Mouse (Mus musculus) myocyte (in vitro differentiated cells): ENCODE data around the gene Tomm40l. TPM values are rescaled to one million over a fixed set of nuclear protein-coding genes. Genes with fewer than 3 reads are reported as not detected.
A peak's percentile ranks its signal among the peaks of the same experiment; 100 is the strongest.

Experiments
- H3K27me3 ChIP-seq: one replicate; pipeline ENCODE4 v1.6.1; 2011; ENCODE audit not compliant: control insufficient read depth, insufficient read depth, insufficient read length
- H3K36me3 ChIP-seq: one replicate; pipeline ENCODE4 v1.6.1; 2011; ENCODE audit not compliant: control insufficient read depth, insufficient read depth
- H3K4me2 ChIP-seq: one replicate; pipeline ENCODE4 v1.6.1; 2011; ENCODE audit warnings: low read depth, control low read depth
- H3K4me3 ChIP-seq: one replicate; pipeline ENCODE4 v1.5.1; 2011; ENCODE audit warnings: mild to moderate bottlenecking, control low read depth, moderate library complexity
- H3K79me2 ChIP-seq: one replicate; pipeline ENCODE4 v1.6.1; 2011; ENCODE audit not compliant: control insufficient read depth, insufficient read depth
- H3ac ChIP-seq: one replicate; pipeline ENCODE4 v1.6.1; 2011; ENCODE audit not compliant: control insufficient read depth, insufficient read length
- CEBPB ChIP-seq: IDR thresholded peaks from 2 replicates; pipeline ENCODE4 v1.6.1; 2011; ENCODE audit warnings: mild to moderate bottlenecking, moderate library complexity; ENCODE audit not compliant: poor library complexity, insufficient read depth, severe bottlenecking
- E2F4 ChIP-seq: IDR thresholded peaks from one replicate; pipeline ENCODE4 v1.6.1; 2011; ENCODE audit warnings: mild to moderate bottlenecking, control low read depth, moderate library complexity; ENCODE audit not compliant: insufficient read depth
- MAX ChIP-seq: IDR thresholded peaks from one replicate; pipeline ENCODE4 v1.6.1; 2011; ENCODE audit warnings: low read depth, mild to moderate bottlenecking, control low read depth
- MYOD1 ChIP-seq, 3 experiments: IDR thresholded peaks; one replicate each; pipeline ENCODE4 v1.6.1; 2011; ENCODE audit warnings: control low read depth in 2 of 3, low read depth in 2 of 3, mild to moderate bottlenecking in 2 of 3, moderate library complexity in 1 of 3; ENCODE audit not compliant: insufficient read length in 2 of 3, control insufficient read depth in 1 of 3
- MYOG ChIP-seq, 3 experiments: IDR thresholded peaks; one replicate each; pipeline ENCODE4 v1.6.1; 2011; ENCODE audit warnings: control low read depth in 2 of 3, low read depth in 2 of 3, mild to moderate bottlenecking in 2 of 3; ENCODE audit not compliant: insufficient read length in 2 of 3, control insufficient read depth in 1 of 3, insufficient read depth in 1 of 3
- POLR2A ChIP-seq: IDR thresholded peaks from one replicate; pipeline ENCODE4 v1.6.1; 2011; ENCODE audit warnings: low read depth, mild to moderate bottlenecking, control low read depth, moderate library complexity; ENCODE audit not compliant: insufficient read length
- POLR2AphosphoS2 ChIP-seq: IDR thresholded peaks from one replicate; pipeline ENCODE4 v1.6.1; 2011; ENCODE audit warnings: low read depth, control low read depth; ENCODE audit not compliant: insufficient read length
- REST ChIP-seq: IDR thresholded peaks from one replicate; pipeline ENCODE4 v1.6.1; 2011; ENCODE audit warnings: mild to moderate bottlenecking, control low read depth, moderate library complexity; ENCODE audit not compliant: insufficient read depth, insufficient read length
- SRF ChIP-seq: IDR thresholded peaks from one replicate; pipeline ENCODE4 v1.6.1; 2011; ENCODE audit warnings: low read depth; ENCODE audit not compliant: control insufficient read depth, insufficient read length
- TCF12 ChIP-seq: IDR thresholded peaks from one replicate; pipeline ENCODE4 v1.6.1; 2011; ENCODE audit warnings: mild to moderate bottlenecking, control low read depth; ENCODE audit not compliant: poor library complexity, insufficient read depth, severe bottlenecking
- TCF3 ChIP-seq: IDR thresholded peaks from one replicate; pipeline ENCODE4 v1.6.1; 2011; ENCODE audit warnings: low read depth, control low read depth; ENCODE audit not compliant: insufficient read length
- USF1 ChIP-seq: IDR thresholded peaks from one replicate; pipeline ENCODE4 v1.6.1; 2011; ENCODE audit warnings: low read depth, mild to moderate bottlenecking, control low read depth, moderate library complexity
- polyA plus RNA-seq: library from polyadenylated mRNA; unstranded; fragments of >200 nt; fragmentation: generic; extraction: Trizol; gene quantifications from one replicate; pipeline ENCODE4 v1.2.1, GENCODE M21; 2012; ENCODE audit warnings: missing spikeins

The Tomm40l gene
- polyA plus RNA-seq, 1 experiment: 49.4 TPM

DNA sequence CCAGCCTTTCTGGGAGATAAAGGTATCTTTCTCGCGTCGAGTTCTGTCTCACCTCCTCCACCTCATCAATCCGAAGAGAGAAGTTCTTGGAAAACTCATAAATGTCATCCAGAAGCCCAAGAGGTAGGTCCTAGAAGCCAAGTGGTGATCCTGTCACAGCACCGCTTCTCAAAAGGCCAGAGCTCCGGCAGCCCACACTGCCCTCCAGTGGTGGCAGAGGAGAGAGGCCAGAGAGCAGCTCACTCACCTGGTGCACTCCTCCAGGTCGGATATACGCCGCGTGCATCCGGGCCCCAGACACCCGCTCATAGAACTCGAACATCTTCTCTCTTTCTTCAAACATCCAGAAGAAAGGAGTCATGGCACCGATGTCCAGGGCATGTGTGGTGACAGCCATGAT lies 16.1 kb upstream of the Tomm40l start:
- Histone ChIP-seq H3ac (no peak overlapping the region), H3K27me3 (no peaks in the 10 kb centered on the region), H3K4me2 (no peak overlapping the region), H3K4me3 (no peak overlapping the region), H3K79me2 (peaks cover 3% of the 10 kb centered on the region), H3K36me3 (peaks cover 35% of the 10 kb centered on the region)
- no peak for TF ChIP-seq SRF
- TF ChIP-seq TCF3: no peak
- TF ChIP-seq E2F4: no peak
- TF ChIP-seq MYOD1 (IDR thresholded peaks at IDR 0.05; ENCODE audit: control insufficient read depth in 1 of 3, insufficient read length in 2 of 3, low read depth in 2 of 3): no peak
- TF ChIP-seq MYOG (IDR thresholded peaks at IDR 0.05; ENCODE audit: control insufficient read depth in 1 of 3, insufficient read depth in 1 of 3, insufficient read length in 2 of 3, low read depth in 2 of 3): no peak
- no peak for TF ChIP-seq POLR2A
- no peak for TF ChIP-seq USF1
- no peak for TF ChIP-seq POLR2AphosphoS2
- TF ChIP-seq CEBPB: no peak
- TF ChIP-seq REST: no peak
- TF ChIP-seq TCF12: no peak
- TF ChIP-seq MAX: no peak

DNA sequence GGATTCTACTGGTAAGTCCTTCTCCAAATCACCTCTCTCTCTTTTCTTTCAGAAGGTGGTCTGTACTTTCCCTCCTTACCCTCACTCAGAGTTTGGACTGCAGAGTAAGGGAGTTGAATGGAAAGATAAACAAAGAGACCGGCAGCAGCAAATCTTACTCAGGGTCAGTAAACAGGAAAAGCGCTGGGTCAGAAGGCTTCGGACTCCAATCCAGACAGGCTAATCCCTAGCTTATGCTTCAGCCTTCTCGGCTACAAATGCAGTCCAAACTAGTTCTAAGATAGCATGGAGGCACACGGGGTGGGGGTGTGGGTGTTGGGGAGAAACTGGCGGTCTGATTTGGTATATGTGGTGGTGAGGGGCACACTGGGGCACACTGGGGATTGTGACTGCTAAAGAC lies 15.1 kb upstream of the Tomm40l start:
- Histone ChIP-seq H3K79me2 (no peaks in the 10 kb centered on the region), H3K4me3 (no peak overlapping the region), H3ac (no peak overlapping the region), H3K36me3 (peaks cover 42% of the 10 kb centered on the region), H3K27me3 (no peaks in the 10 kb centered on the region), H3K4me2 (no peak overlapping the region)
- TF ChIP-seq TCF12 (no peak), MYOD1 (IDR thresholded peaks at IDR 0.05; ENCODE audit: control insufficient read depth in 1 of 3, insufficient read length in 2 of 3, low read depth in 2 of 3) (no peak), MAX (no peak), CEBPB (no peak), POLR2A (no peak), MYOG (IDR thresholded peaks at IDR 0.05; ENCODE audit: control insufficient read depth in 1 of 3, insufficient read depth in 1 of 3, insufficient read length in 2 of 3, low read depth in 2 of 3) (no peak), E2F4 (no peak), SRF (no peak), USF1 (no peak), TCF3 (no peak), REST (no peak), POLR2AphosphoS2 (no peak)

DNA sequence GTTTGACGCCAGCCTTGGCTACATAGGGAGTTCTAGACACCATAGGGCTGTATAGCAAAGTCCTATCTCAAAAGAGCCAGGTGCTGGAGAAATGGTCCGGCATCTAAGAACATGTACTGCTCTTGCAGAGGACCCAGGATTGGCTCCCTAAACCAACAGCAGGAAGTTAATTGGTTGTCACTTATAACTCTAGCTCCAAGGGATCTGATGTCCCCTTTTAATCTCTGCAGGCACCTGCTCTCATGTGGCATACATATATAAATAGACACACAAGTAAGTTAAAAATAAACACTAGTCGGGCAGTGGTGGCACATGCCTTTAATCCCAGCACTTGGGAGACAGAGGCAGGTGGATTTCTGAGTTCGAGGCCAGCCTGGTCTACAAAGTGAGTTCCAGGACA lies 13.5 kb upstream of the Tomm40l start:
- TF ChIP-seq E2F4 (no peak), MAX (no peak), TCF12 (no peak), USF1 (no peak), SRF (no peak), MYOG (IDR thresholded peaks at IDR 0.05; ENCODE audit: control insufficient read depth in 1 of 3, insufficient read depth in 1 of 3, insufficient read length in 2 of 3, low read depth in 2 of 3) (no peak), CEBPB (no peak), REST (no peak), POLR2A (no peak), POLR2AphosphoS2 (no peak), MYOD1 (IDR thresholded peaks at IDR 0.05; ENCODE audit: control insufficient read depth in 1 of 3, insufficient read length in 2 of 3, low read depth in 2 of 3) (no peak), TCF3 (no peak)
- H3ac ChIP-seq: no peak overlapping the region
- no peaks in the 10 kb centered on the region for H3K27me3 ChIP-seq
- H3K36me3 ChIP-seq: peaks cover 42% of the 10 kb centered on the region
- H3K79me2 ChIP-seq: no peaks in the 10 kb centered on the region
- H3K4me3 ChIP-seq: no peak overlapping the region
- peak overlapping the region; percentile 15 for H3K4me2 ChIP-seq

DNA sequence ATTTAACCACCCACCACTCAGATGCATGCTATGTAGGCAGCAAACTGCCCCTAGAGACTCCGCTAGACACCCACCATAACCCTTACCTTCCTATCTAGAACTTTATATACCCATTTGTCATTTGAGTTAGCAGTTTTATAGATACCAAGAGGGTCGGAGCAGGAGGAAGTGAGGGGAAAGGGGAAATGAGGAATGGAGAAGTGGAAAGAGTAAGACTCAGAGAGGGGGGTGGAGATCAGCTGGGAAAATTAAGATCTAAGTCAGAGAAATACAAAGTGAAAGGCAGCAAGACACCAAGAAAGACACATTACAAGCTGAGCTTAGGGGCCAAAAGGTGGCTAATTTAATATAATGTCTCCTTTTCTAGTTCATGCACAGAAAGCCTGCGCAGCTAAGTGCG lies 12.2 kb upstream of the Tomm40l start:
- no peak overlapping the region for H3K4me3 ChIP-seq
- TF ChIP-seq MYOG (IDR thresholded peaks at IDR 0.05; ENCODE audit: control insufficient read depth in 1 of 3, insufficient read depth in 1 of 3, insufficient read length in 2 of 3, low read depth in 2 of 3): no peak
- TF ChIP-seq USF1: no peak
- TF ChIP-seq CEBPB: no peak
- no peak for TF ChIP-seq MAX
- TF ChIP-seq REST: no peak
- no peak for TF ChIP-seq E2F4
- no peak for TF ChIP-seq TCF3
- no peak for TF ChIP-seq TCF12
- no peak for TF ChIP-seq POLR2A
- no peak for TF ChIP-seq MYOD1 (IDR thresholded peaks at IDR 0.05; ENCODE audit: control insufficient read depth in 1 of 3, insufficient read length in 2 of 3, low read depth in 2 of 3)
- TF ChIP-seq POLR2AphosphoS2: no peak
- no peak for TF ChIP-seq SRF
- H3K4me2 ChIP-seq: no peak overlapping the region
- H3K36me3 ChIP-seq: peaks cover 42% of the 10 kb centered on the region
- no peaks in the 10 kb centered on the region for H3K27me3 ChIP-seq
- no peaks in the 10 kb centered on the region for H3K79me2 ChIP-seq
- no peak overlapping the region for H3ac ChIP-seq
